Mouse (Mus musculus) midbrain, embryonic 12.5 days (tissue): ENCODE results near the gene Olfr553. TPM values are rescaled to one million over a fixed set of nuclear protein-coding genes. Genes with fewer than 3 reads are reported as not detected.
"Not testable (repeated sequence)": the region's sequence is repeated elsewhere in the genome, so short reads cannot be mapped to it uniquely, and the experiment has no call there.

Experiments used
- ATAC-seq: fragments of 200-750 bp; cut with Nextera tagmentation; 2 replicates; pipeline ENCODE4 v1.8.0; 2017; ENCODE audit warnings: low read depth, moderate TSS enrichment, moderate library complexity; ENCODE audit not compliant: low FRiP score
- H3K27ac ChIP-seq: fragments of 300-500 bp; sonication (generic); replicated peaks from 2 replicates; pipeline ENCODE4 v1.5.1; 2016; ENCODE audit warnings: mild to moderate bottlenecking
- H3K27me3 ChIP-seq: fragments of 300-500 bp; sonication (generic); 2 replicates; pipeline ENCODE4 v1.6.1; 2016; ENCODE audit warnings: mild to moderate bottlenecking
- H3K36me3 ChIP-seq: fragments of 300-500 bp; sonication (generic); 2 replicates; pipeline ENCODE4 v1.6.1; 2016
- H3K4me1 ChIP-seq: fragments of 300-500 bp; sonication (generic); 2 replicates; pipeline ENCODE4 v1.6.1; 2016
- H3K4me2 ChIP-seq: fragments of 300-500 bp; sonication (generic); replicated peaks from 2 replicates; pipeline ENCODE4 v1.6.1; 2016; ENCODE audit warnings: mild to moderate bottlenecking, moderate library complexity
- H3K4me3 ChIP-seq: fragments of 300-500 bp; sonication (generic); 2 replicates; pipeline ENCODE4 v1.5.1; 2016; ENCODE audit warnings: mild to moderate bottlenecking
- H3K9ac ChIP-seq: fragments of 300-500 bp; sonication (generic); replicated peaks from 2 replicates; pipeline ENCODE4 v1.6.1; 2016; ENCODE audit warnings: mild to moderate bottlenecking, moderate library complexity
- H3K9me3 ChIP-seq: fragments of 300-500 bp; sonication (generic); 2 replicates; pipeline ENCODE4 v1.6.1; 2016; ENCODE audit warnings: mild to moderate bottlenecking
- WGBS: fragments of 180-500 bp; shearing (Covaris S2); methylation state at CpG from one replicate; pipeline ENCODE4 v1.1.7; 2016; 5-methylcytosine and 5-hydroxymethylcytosine counted together
- polyA plus RNA-seq: library from polyadenylated mRNA; unstranded; fragments of >200 nt; fragmentation: Nextera tagmentation; extraction: Ambion mirVana; gene quantifications from 2 replicates; pipeline ENCODE4 v1.2.1, GENCODE M21; 2016

Gene Olfr553
- not detected in 2 replicates for polyA plus RNA-seq

GRCm38 (mm10) chr7:102618118-102618517 is at the start of gene Olfr553:
Olfr553 (minus strand) TSS chr7:102618218.
- Histone ChIP-seq H3K4me2 (no peak within 1 kb of the TSS), H3K9me3 (no peaks in the 10 kb centered on the region), H3K4me3 (no peak within 1 kb of the TSS), H3K4me1 (no peaks in the 10 kb centered on the region), H3K27ac (no peak within 1 kb of the TSS), H3K36me3 (no peaks in the 10 kb centered on the region), H3K27me3 (no peaks in the 10 kb centered on the region), H3K9ac (no peak within 1 kb of the TSS)
- no peak for ATAC-seq

- 41% methylated on average over 2 of the region's 2 CpGs for WGBS
- no peak overlapping the region for H3K4me2 ChIP-seq
- no peaks in the 10 kb centered on the region for H3K36me3 ChIP-seq
- ATAC-seq, result no peak
- H3K9me3 ChIP-seq, result no peaks in the 10 kb centered on the region
- no peak overlapping the region for H3K27ac ChIP-seq
- no peaks in the 10 kb centered on the region for H3K27me3 ChIP-seq
- H3K9ac ChIP-seq, result no peak overlapping the region
- H3K4me1 ChIP-seq, result no peaks in the 10 kb centered on the region
- H3K4me3 ChIP-seq, result no peak overlapping the region
These were observed 47.4 kb upstream of the Olfr553 start for GRCm38 (mm10) chr7:102665378-102665777.

- Histone ChIP-seq H3K27me3 (no peaks in the 10 kb centered on the region), H3K4me3 (no peak within 1 kb of the TSS)
- 41% methylated on average over 3 of the region's 3 CpGs for WGBS
These were observed 46.6 kb upstream of the Olfr553 start, which contains the start of gene Olfr556 for GRCm38 (mm10) chr7:102664599-102664998. Olfr556 (plus strand) TSS chr7:102664899.

DNA sequence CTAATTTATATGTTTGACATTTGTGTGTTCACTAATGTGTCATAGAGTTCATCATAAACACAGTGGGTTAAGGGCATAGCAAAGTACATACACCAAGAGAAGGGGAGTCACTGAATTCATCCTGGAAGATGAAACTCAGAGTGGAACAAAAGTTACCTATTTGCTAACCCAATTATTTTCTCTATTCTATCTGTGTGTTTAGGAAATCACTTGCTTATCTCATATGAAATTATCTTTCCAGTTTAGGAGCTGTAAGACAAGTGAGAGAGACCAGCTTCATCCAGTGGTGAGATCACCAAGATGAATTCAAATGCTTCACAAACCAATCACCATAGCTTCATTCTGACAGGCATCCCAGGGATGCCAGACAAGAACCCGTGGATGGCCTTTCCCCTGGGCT is 40.5 kb upstream of the Olfr553 start, which contains the start of gene Olfr555:
Gene Olfr555 (plus strand): TSS at position 301 of the 400 bp plus-strand sequence.
- H3K9ac ChIP-seq, result no peak within 1 kb of the TSS
- no peaks in the 10 kb centered on the region for H3K4me1 ChIP-seq
- no peak within 1 kb of the TSS for H3K4me3 ChIP-seq
- no peaks in the 10 kb centered on the region for H3K9me3 ChIP-seq
- WGBS, result 60% methylated on average over 1 of the region's 1 CpGs
- H3K4me2 ChIP-seq, result no peak within 1 kb of the TSS
- H3K27me3 ChIP-seq, result no peaks in the 10 kb centered on the region
- H3K27ac ChIP-seq, result no peak within 1 kb of the TSS
- H3K36me3 ChIP-seq, result no peaks in the 10 kb centered on the region
- ATAC-seq, result no peak

More at GRCm38 (mm10) chr7:102664599-102664998, 46.6 kb upstream of the Olfr553 start, which contains the start of gene Olfr556:
- H3K36me3 ChIP-seq, result no peaks in the 10 kb centered on the region
- H3K9ac ChIP-seq, result no peak within 1 kb of the TSS
- no peak for ATAC-seq
- H3K4me1 ChIP-seq, result no peaks in the 10 kb centered on the region
- no peak within 1 kb of the TSS for H3K4me2 ChIP-seq
- H3K27ac ChIP-seq, result no peak within 1 kb of the TSS
- no peaks in the 10 kb centered on the region for H3K9me3 ChIP-seq

- H3K9me3 ChIP-seq, H3K4me1 ChIP-seq, H3K27me3 ChIP-seq, H3K4me3 ChIP-seq, H3K9ac ChIP-seq, ATAC-seq, H3K36me3 ChIP-seq, H3K4me2 ChIP-seq, H3K27ac ChIP-seq: not testable (repeated sequence)
- 89% methylated on average over 3 of the region's 4 CpGs for WGBS
These were observed 26.9 kb upstream of the Olfr553 start for GRCm38 (mm10) chr7:102644945-102645344.

GRCm38 (mm10) chr7:102638132-102638531 is 20.1 kb upstream of the Olfr553 start, which contains the start of gene Olfr554:
Olfr554 (plus strand) TSS chr7:102638432.
- Histone ChIP-seq H3K9me3 (no peaks in the 10 kb centered on the region), H3K4me2 (no peak within 1 kb of the TSS), H3K9ac (no peak within 1 kb of the TSS), H3K4me1 (no peaks in the 10 kb centered on the region), H3K36me3 (no peaks in the 10 kb centered on the region), H3K27ac (no peak within 1 kb of the TSS), H3K27me3 (no peaks in the 10 kb centered on the region), H3K4me3 (no peak within 1 kb of the TSS)
- ATAC-seq, result no peak
- WGBS, result 82% methylated on average over 1 of the region's 1 CpGs

DNA sequence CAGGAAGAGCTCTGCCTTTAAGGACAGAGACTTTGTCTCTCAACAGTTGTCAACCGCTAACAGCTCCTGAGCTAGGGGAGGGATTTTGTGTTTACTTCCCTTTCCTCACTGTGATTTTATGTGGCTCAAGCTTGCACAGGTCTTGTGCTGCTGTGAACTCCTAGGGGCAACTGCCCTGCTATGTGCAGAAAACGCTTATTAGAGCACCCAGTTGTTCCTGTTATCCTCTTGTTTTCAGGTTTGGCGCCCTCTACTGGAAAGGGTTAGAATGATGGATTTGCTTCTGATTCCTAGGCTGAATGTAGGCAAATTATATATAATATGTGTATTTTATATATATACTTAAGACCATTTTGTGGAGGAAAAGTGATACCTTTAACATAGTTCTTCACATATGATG is 18.6 kb upstream of the Olfr553 start:
- Histone ChIP-seq H3K9me3 (no peaks in the 10 kb centered on the region), H3K27ac (no peak overlapping the region), H3K27me3 (no peaks in the 10 kb centered on the region), H3K9ac (no peak overlapping the region), H3K4me1 (no peaks in the 10 kb centered on the region), H3K4me3 (no peak overlapping the region), H3K4me2 (no peak overlapping the region), H3K36me3 (no peaks in the 10 kb centered on the region)
- no peak for ATAC-seq
- 34% methylated on average over 3 of the region's 3 CpGs for WGBS

DNA sequence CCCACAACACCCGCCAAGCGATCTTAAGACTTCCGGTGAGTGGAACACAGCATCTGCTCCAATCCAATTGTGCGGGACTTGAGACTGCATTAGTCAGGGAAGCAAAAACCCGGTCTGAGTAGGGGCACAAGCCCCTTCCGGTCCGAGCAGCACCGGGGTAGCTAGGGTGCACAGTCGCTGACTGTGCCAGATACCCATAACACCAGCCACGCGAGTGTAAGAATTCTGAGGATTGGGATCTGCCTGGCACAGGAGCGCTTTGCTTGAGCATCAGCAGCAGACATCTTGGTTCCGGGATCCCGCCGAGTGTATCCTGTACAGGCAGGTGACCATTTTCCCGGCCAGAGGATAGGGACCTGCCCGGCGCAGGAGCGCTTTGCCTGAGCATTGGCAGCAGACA is 2.4 kb upstream of the Olfr553 start:
- ATAC-seq, H3K4me3 ChIP-seq, H3K4me2 ChIP-seq, H3K27me3 ChIP-seq, H3K27ac ChIP-seq, H3K9ac ChIP-seq, H3K4me1 ChIP-seq, H3K36me3 ChIP-seq, H3K9me3 ChIP-seq: not testable (repeated sequence)
- WGBS, result 83% methylated on average over 19 of the region's 19 CpGs

- Histone ChIP-seq H3K27ac (no peak overlapping the region), H3K4me2 (no peak overlapping the region), H3K9ac (no peak overlapping the region), H3K27me3 (no peaks in the 10 kb centered on the region), H3K4me3 (no peak overlapping the region), H3K4me1 (no peaks in the 10 kb centered on the region), H3K9me3 (no peaks in the 10 kb centered on the region), H3K36me3 (no peaks in the 10 kb centered on the region)
- ATAC-seq, result no peak
- 79% methylated on average over 5 of the region's 5 CpGs for whole genome bisulfite sequencing
These were observed 1.6 kb upstream of the Olfr553 start for GRCm38 (mm10) chr7:102619608-102620007.

DNA sequence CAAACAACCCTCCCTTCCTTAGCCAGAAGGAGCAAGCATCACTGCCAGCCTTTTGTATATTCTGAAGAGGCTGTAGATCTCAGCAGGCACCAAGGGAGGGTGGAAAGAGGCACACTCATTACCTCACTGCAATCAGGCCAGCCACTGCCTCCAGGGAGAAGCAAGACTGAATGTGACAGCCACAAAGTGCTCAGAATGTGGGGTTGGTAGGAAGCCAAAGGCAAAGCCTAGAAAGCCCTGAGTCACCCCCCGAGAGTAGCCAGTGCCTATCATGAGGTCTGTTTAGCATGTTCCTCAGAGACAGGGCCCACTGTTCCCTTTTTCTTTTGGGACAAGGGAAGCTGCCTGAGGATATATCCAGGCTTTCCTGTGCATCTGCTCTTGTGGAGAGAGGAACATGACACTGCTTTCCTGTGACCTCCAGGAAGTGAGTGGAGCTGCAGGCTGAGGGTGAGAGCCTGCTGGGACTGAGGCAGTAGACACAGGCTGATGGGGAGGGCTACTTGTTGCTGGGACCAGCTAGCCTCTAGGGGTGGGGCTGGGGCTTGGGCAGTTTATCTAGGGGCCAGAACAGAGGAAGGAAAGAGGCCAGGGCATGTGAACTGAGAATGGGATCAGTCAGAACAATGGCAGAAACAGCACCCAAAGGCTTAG is 20.5 kb downstream of the Olfr553 start, which contains the start of gene Olfr552:
Gene Olfr552 (plus strand): TSS at position 393 of the 654 bp plus-strand sequence.
- H3K36me3 ChIP-seq, result no peaks in the 10 kb centered on the region
- WGBS, result 83% methylated on average over 1 of the region's 1 CpGs
- H3K9me3 ChIP-seq, result no peaks in the 10 kb centered on the region
- no peaks in the 10 kb centered on the region for H3K27me3 ChIP-seq
- H3K4me1 ChIP-seq, result no peaks in the 10 kb centered on the region
- ATAC-seq, result no peak
- H3K9ac ChIP-seq, result no peak within 1 kb of the TSS
- no peak within 1 kb of the TSS for H3K4me3 ChIP-seq
- no peak within 1 kb of the TSS for H3K27ac ChIP-seq
- no peak within 1 kb of the TSS for H3K4me2 ChIP-seq

DNA sequence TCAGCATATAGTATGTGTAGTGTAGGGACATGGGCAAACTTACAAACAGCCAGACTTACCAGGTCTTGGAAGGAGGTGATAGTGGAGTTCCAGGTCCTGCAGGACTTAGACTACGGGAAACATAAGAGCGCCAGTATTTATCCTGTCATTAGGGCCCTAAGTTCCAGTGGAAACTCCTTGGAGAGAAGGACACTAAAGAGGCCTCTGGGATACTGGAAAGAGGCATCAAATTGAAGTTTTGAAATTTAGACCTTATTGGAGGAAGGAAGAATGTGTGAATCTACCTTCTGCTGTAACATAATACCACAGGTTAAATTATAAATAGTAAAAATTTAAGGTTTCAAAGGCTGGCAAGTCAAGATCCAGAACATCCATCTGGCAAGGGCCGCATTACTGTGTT is 26.2 kb downstream of the Olfr553 start, which contains the start of gene Olfr551:
Gene Olfr551 (minus strand): TSS at position 101 of the 400 bp plus-strand sequence.
- Histone ChIP-seq H3K4me2 (no peak within 1 kb of the TSS), H3K36me3 (no peaks in the 10 kb centered on the region), H3K4me3 (no peak within 1 kb of the TSS), H3K27me3 (no peaks in the 10 kb centered on the region), H3K9ac (no peak within 1 kb of the TSS), H3K9me3 (no peaks in the 10 kb centered on the region), H3K4me1 (no peaks in the 10 kb centered on the region), H3K27ac (no peak within 1 kb of the TSS)
- no peak for ATAC-seq
- WGBS, result 97% methylated on average over 3 of the region's 3 CpGs

DNA sequence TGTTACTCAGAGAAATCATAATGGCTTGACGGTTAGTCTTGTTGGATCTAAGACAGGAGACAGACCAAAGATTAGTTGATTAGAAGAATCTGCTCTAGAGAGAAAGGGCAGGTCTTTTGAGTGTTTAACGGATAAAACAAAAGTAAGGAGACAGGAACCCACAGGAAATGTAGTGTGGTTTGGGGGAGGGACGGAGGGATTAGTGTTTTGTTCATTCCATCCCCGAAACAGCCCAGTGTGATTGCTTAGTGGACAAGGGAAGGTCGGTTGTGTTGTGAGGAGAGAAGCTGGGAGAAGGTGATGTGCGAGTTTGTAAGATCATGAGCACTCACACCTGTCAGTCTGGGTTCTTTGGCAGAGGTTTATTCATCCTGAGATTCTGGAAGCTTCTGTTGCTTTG is 42.0 kb downstream of the Olfr553 start:
- no peak overlapping the region for H3K4me3 ChIP-seq
- ATAC-seq, result no peak
- peaks cover 6% of the 10 kb centered on the region for H3K4me1 ChIP-seq
- no peak overlapping the region for H3K4me2 ChIP-seq
- H3K27ac ChIP-seq, result no peak overlapping the region
- 57% methylated on average over 6 of the region's 6 CpGs for WGBS
- H3K9me3 ChIP-seq, result no peaks in the 10 kb centered on the region
- no peaks in the 10 kb centered on the region for H3K36me3 ChIP-seq
- H3K27me3 ChIP-seq, result 0 out of 2 replicates have a peak, but pooled peaks cover 4% of the 10 kb centered on the region
- H3K9ac ChIP-seq, result no peak overlapping the region
